Mouse (Mus musculus) left cerebral cortex, adult 2 months (tissue): ENCODE measurements around the gene Vil1. TPM values are rescaled to one million over a fixed set of nuclear protein-coding genes. Genes with fewer than 3 reads are reported as not detected.

ENCODE experiments used
- DNase-seq, 2 experiments: peaks; one replicate each; pipeline ENCODE4 v3.0.0; 2021 to 2022; ENCODE audit warnings: low spot score in 2 of 2, mixed read lengths in 1 of 2; ENCODE audit errors: extremely low spot score in 1 of 2
- H3K27ac ChIP-seq: fragments of 200-600 bp; 2 replicates; pipeline ENCODE4 v1.8.1; 2022
- H3K4me3 ChIP-seq: fragments of 200-600 bp; 2 replicates; pipeline ENCODE4 v1.8.1; 2022
- CTCF ChIP-seq: fragments of 200-600 bp; IDR thresholded peaks from 2 replicates; pipeline ENCODE4 v1.8.1; 2022; ENCODE audit warnings: antibody characterized with exemption, mild to moderate bottlenecking, moderate library complexity
- intact Hi-C: fragments of 180-260 bp; cut with DNase I; formaldehyde crosslinking; loops from one replicate; pipeline ENCODE4 v1.15.1; 2025
- microRNA-seq, 2 experiments: library from miRNA; unstranded; fragments of <30 nt; microRNA quantifications; one replicate each; pipeline ENCODE4 v1.2.0; 2021
- total RNA-seq, 2 experiments: library from RNA; stranded (reverse); gene quantifications; 2 replicates each; pipeline ENCODE4 v1.2.3; 2021

The Vil1 gene
- total RNA-seq, 2 experiments from 2014 or later: 0.30 to 1.0 TPM

DNA sequence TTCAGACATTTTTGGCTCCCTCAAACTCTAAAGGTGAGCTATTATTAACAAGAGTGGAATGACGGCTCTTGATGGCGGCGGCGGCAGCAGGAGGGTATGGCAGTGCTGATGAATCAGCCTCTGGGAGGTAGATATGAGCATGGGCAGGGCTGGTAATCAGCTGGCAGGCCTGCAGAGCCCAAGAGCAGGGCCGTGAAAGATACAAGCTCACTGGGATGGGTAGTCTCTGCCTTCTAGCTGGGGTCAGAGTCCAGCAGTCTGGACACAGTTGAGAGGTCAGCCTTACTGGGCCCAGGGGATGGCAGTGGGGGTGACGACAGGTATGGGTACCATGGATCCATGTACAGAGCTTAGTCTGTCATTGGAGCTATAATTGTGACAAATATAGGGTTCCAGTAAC lies 24.0 kb downstream of the Vil1 start:
- no peak for DNase-seq
- intact Hi-C loops: no loop called here
- Histone ChIP-seq H3K27ac (peak overlapping the region; percentile 53), H3K4me3 (no peak overlapping the region)
- TF ChIP-seq CTCF: no peak

DNA sequence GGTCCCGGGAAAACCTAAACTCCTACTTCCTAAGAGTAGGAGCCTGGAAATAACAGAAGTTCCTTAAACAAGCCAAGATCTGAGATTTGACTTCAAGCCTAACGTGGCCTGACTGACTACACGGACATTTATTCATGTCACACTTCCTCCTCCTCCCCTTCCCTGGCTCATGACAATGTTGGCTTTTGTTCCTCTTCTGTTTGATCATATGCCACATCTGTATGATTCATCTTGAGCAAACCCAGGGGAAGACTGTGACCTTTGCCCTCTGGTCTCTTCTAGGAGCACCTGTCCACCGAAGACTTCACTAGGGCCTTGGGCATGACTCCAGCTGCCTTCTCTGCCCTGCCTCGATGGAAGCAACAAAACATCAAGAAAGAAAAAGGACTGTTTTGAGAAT lies 25.4 kb downstream of the Vil1 start:
- DNase-seq: no peak
- intact Hi-C loops: no loop called here
- TF ChIP-seq CTCF: no peak
- no peak overlapping the region; the same call in 1 of the 2 replicates for H3K27ac ChIP-seq
- H3K4me3 ChIP-seq: no peak overlapping the region

DNA sequence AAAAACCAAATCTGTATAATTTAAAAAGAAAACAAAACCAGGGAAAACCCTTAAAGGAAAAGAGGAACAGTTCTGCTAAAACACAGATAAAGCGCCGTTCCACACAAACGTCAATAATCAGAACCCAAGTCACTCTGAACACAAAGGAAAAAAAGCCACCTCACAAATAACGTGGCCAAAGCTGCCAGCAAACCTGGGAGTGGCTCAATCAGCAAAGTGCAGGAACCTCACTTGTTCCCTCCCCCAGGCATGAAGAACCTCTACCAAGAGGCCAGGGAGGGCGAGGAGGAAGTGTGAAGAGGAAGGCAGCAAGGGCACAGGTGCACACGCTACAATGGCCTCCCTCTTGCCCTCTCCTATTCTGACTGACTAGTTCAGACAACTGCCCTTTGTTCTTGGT lies 26.4 kb downstream of the Vil1 start:
- Histone ChIP-seq H3K4me3 (no peak overlapping the region), H3K27ac (no peak overlapping the region)
- TF ChIP-seq CTCF: no peak
- no peak for DNase-seq
- intact Hi-C loops: no loop called here

DNA sequence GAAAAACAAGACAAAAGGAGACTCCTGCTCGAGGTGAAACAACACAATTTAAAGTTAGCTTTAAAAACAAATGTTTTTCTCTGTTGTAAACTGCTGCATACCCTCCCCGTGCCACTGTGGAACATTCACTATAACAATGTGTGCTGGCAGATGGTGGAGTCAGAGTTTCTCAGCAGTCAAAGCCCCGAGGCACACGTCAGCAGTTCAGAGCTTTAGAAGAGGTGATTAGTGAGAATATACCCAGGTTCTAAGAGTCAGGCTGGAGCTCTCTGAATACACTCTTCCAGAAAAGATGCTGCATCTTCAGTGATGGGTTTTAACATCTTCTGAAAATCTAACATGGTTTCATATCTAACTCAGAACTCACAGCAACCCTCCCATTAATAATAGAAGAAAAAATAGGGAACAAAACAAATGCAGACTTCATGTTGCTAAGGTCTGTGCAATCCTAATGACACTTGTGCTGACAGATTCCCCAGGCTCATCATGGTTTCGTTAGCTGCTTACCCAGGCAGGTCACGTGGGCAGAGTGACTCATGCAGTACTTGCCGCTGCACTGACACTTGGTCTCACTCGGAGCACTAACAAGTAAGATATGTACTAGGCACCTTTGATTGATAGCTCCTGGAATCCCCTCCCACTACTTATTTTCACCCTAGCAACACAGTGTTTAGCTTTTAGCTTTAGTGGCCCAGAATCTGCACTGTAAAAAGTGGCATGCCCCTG lies 28.7 kb downstream of the Vil1 start:
- intact Hi-C loops: no loop called here
- Histone ChIP-seq H3K4me3 (no peak overlapping the region), H3K27ac (peak overlapping the region; percentile 42; the same call in 1 of the 2 replicates)
- no peak for TF ChIP-seq CTCF
- DNase-seq: peak in 1 of 2 experiments; percentile 56

DNA sequence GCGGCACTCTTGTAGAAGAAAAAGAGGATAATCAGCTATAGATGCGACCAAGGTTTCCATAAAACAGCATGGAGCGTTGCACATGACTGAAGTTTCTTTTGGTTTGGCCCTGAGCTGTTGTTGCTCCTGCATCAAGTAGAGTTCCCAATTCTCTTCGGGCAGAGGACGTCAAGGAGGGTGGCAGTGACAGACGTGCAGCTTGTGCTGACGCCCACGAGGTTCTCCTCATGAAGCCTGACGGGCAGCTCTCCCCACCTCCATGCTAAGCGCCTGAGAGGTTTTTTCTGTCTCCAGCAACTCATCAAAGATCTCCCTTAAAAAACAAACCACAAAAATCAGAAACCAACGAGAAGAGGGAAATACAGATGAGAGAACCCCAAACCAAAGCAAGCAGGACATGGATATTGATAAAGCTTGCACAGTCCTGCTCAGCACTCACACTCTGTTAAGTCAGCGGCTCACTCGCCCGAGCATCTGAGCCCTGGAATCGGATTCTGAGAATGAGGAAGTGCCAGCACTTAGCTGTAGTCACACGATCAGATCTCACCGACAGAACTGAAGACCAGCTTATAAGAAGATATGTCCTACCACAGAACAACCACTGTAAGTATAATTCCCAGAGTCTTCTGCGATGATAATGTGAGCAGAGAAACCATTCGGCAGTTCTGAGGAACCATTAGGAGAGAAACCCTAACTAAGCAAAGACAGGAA lies 30.1 kb downstream of the Vil1 start:
- no peak overlapping the region for H3K4me3 ChIP-seq
- intact Hi-C loops: no loop called here
- peak in 1 of 2 experiments; percentile 26 for DNase-seq
- TF ChIP-seq CTCF: no peak
- no peak overlapping the region; the same call in none of the 2 replicates for H3K27ac ChIP-seq

DNA sequence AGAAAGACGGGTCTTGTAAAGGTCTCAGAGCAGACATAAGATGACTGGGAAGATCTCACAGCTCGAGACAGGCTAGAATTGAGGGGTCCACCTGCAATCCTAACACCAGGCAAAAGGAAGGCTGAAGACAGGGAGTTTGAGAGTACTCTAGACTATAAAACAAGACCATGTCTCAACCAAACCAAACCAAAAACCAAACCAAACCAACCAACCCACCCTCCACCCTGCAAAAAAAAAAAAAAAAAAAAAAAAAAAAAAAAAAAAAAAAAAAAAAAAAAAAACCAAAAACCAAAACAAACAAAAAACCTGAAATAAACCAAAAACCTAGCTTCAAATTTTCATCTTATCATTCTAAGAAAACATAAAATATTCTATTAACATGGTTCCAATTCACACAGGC lies 35.4 kb downstream of the Vil1 start:
- intact Hi-C loops: no loop called here
- TF ChIP-seq CTCF: no peak
- DNase-seq: no peak
- no peak overlapping the region for H3K4me3 ChIP-seq
- no peak overlapping the region for H3K27ac ChIP-seq

DNA sequence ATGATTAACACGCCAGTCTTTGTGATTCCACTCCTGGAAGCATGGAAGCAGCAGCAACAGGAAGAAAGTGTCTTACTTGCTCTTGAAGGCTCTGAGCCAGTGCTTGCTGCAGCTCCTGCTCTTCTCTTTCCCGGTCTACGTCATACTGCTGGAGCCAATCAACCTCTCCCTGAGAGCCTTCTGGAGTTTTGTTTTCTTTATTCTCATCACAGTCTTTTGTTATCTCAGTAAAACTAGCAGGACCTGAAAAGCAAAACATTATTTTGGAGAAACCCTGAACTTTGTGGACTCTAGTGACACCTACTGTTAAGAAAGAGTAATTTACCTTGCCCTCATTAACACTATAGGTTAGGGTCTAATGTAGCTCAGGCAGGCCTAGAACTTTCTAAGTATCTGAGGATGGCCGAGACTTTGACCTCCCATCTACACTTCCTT lies 43.5 kb downstream of the Vil1 start:
- Histone ChIP-seq H3K27ac (peak overlapping the region; percentile 25; the same call in 1 of the 2 replicates), H3K4me3 (no peak overlapping the region)
- intact Hi-C loops: loop anchor here (1.0 to 5.0 kb wide), 4 partner anchors 62 to 246 kb away; partner anchors contain the start of gene Ctdsp1
- no peak for DNase-seq
- TF ChIP-seq CTCF: peak; percentile 83

DNA sequence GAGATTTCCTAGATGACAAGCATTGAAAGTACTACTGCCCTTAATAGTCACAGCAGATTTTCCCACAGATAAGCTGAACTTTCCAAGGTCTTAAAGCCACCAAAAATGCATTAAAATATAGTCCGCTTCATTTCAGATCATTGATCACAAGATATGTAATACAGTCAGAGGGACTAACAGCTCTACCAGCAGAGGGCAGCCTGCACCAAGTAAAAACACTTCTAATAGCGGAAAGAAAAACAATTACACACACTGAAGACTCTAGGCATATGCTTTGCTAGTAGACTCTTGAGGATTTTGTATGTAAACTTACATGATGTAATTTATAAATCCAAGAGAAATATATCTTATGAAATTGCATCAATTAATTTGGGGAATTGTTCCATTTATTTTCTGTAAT lies 51.1 kb downstream of the Vil1 start:
- TF ChIP-seq CTCF: peak; percentile 76
- no peak overlapping the region for H3K4me3 ChIP-seq
- intact Hi-C loops: loop anchor here (2.0 kb wide), 1 partner anchor 301 kb away; no protein-coding TSS in a partner anchor
- no peak overlapping the region for H3K27ac ChIP-seq
- DNase-seq: peak; percentile 33 to 57

Small RNAs within 50 kb of the gene (microRNA-seq; reads per million reads assigned to microRNA genes)
- gene Mir26b: 3,786 to 6,565 reads per million in 2 experiments

Other genes with a start within 250 kb of the Vil1 start
- not detected for gene Cxcr1, start 214.7 kb upstream of the Vil1 start, total RNA-seq
- 100 to 1,000 TPM; 249 to 278 TPM for gene Arpc2, start 173.3 kb upstream of the Vil1 start, total RNA-seq
- not detected for gene Gpbar1, start 130.8 kb upstream of the Vil1 start, total RNA-seq
- gene Aamp, start 124.6 kb upstream of the Vil1 start, total RNA-seq: 100 to 1,000 TPM; 140 to 143 TPM
- gene Pnkd, start 124.4 kb upstream of the Vil1 start, total RNA-seq: 100 to 1,000 TPM; 155 to 164 TPM
- 10 to 100 TPM; 19.4 to 22.0 TPM for gene Tmbim1, start 103.8 kb upstream of the Vil1 start, total RNA-seq
- 1 to 10 TPM in 1 of 2 experiments, under 1 TPM in 1; 0.54 to 1.9 TPM for gene Catip, start 47.3 kb upstream of the Vil1 start, total RNA-seq
- 1 to 10 TPM; 5.0 to 5.4 TPM for gene Slc11a1, start 34.2 kb upstream of the Vil1 start, total RNA-seq
- 10 to 100 TPM; 21.6 to 25.6 TPM for gene Ctdsp1, start 17.9 kb upstream of the Vil1 start, total RNA-seq
- 10 to 100 TPM; 26.6 to 27.0 TPM for gene Cnot9, start 96.7 kb downstream of the Vil1 start, total RNA-seq
- 10 to 100 TPM; 16.0 to 16.7 TPM for gene Plcd4, start 133.5 kb downstream of the Vil1 start, total RNA-seq
- gene Usp37, start 134.9 kb downstream of the Vil1 start, total RNA-seq: 10 to 100 TPM; 27.9 to 30.7 TPM
- gene Zfp142, start 178.9 kb downstream of the Vil1 start, total RNA-seq: 10 to 100 TPM; 36.1 to 36.7 TPM
- 10 to 100 TPM; 22.9 to 23.7 TPM for gene Bcs1l, start 178.9 kb downstream of the Vil1 start, total RNA-seq
- 10 to 100 TPM; 64.1 to 71.2 TPM for gene Rnf25, start 192.0 kb downstream of the Vil1 start, total RNA-seq
- gene Stk36, start 192.1 kb downstream of the Vil1 start, total RNA-seq: 1 to 10 TPM; 6.0 to 8.7 TPM